Mouse (Mus musculus) kidney, postnatal 4 days (tissue): ENCODE measurements around the gene Mms22l.
"Not testable (repeated sequence)": the region's sequence is repeated elsewhere in the genome, so short reads cannot be mapped to it uniquely, and the experiment has no call there.

Experiments used
- DNase-seq, 2 experiments: peaks; one replicate each; pipeline ENCODE4 v3.0.0; 2021; ENCODE audit warnings: mixed read lengths in 2 of 2

Mms22l gene

GRCm38 (mm10) chr4:24496116-24496952, at the start of gene Mms22l:
Gene Mms22l, plus strand, starts transcription at chr4:24496451.
- DNase-seq = peak; percentile 97 to 98

- DNase-seq = not testable (repeated sequence)
These were observed 12.2 kb upstream of the Mms22l start for GRCm38 (mm10) chr4:24484046-24484445.

GRCm38 (mm10) chr4:24496953-24497319, 685 bp downstream of the Mms22l start:
- no peak for DNase-seq

- DNase-seq = no peak
These were observed 12.9 kb downstream of the Mms22l start for GRCm38 (mm10) chr4:24509195-24509594.

- DNase-seq = no peak
These were observed 40.7 kb downstream of the Mms22l start for GRCm38 (mm10) chr4:24536989-24537388.

GRCm38 (mm10) chr4:24543421-24543820, 47.2 kb downstream of the Mms22l start:
- no peak for DNase-seq

- DNase-seq = peak; percentile 34 to 60
These were observed 48.5 kb downstream of the Mms22l start for GRCm38 (mm10) chr4:24544677-24545151.

GRCm38 (mm10) chr4:24556116-24556820, 60.0 kb downstream of the Mms22l start:
- no peak for DNase-seq

- DNase-seq = no peak
These were observed 60.9 kb downstream of the Mms22l start for GRCm38 (mm10) chr4:24557149-24557548.

- no peak for DNase-seq
These were observed 71.8 kb downstream of the Mms22l start for GRCm38 (mm10) chr4:24568026-24568425.

- no peak for DNase-seq
These were observed 72.8 kb downstream of the Mms22l start for GRCm38 (mm10) chr4:24568989-24569556.

GRCm38 (mm10) chr4:24574276-24574675, 78.0 kb downstream of the Mms22l start:
- peak; percentile 87 to 88 for DNase-seq

- DNase-seq = no peak
These were observed 81.3 kb downstream of the Mms22l start for GRCm38 (mm10) chr4:24577594-24577993.

- no peak for DNase-seq
These were observed 86.0 kb downstream of the Mms22l start for GRCm38 (mm10) chr4:24582295-24582694.

- no peak for DNase-seq
These were observed 87.7 kb downstream of the Mms22l start for GRCm38 (mm10) chr4:24583997-24584396.

- no peak for DNase-seq
These were observed 98.6 kb downstream of the Mms22l start for GRCm38 (mm10) chr4:24594824-24595223.

- DNase-seq = no peak
These were observed 100.8 kb downstream of the Mms22l start for GRCm38 (mm10) chr4:24596942-24597611.

- DNase-seq = no peak
These were observed 102.4 kb downstream of the Mms22l start for GRCm38 (mm10) chr4:24598637-24599036.

GRCm38 (mm10) chr4:24601711-24602110, 105.5 kb downstream of the Mms22l start:
- no peak for DNase-seq

GRCm38 (mm10) chr4:24609085-24609484, 112.8 kb downstream of the Mms22l start:
- no peak for DNase-seq

GRCm38 (mm10) chr4:24609564-24609963, 113.3 kb downstream of the Mms22l start:
- no peak for DNase-seq

GRCm38 (mm10) chr4:24620005-24620404, 123.8 kb downstream of the Mms22l start:
- no peak for DNase-seq

GRCm38 (mm10) chr4:24620440-24620839, 124.2 kb downstream of the Mms22l start:
- peak in 1 of 2 experiments; percentile 3 for DNase-seq
